Mouse (Mus musculus): ENCODE results near the gene Gm10715.
"Not testable (repeated sequence)": the region's sequence is repeated elsewhere in the genome, so short reads cannot be mapped to it uniquely, and the experiment has no call there.

DNA sequence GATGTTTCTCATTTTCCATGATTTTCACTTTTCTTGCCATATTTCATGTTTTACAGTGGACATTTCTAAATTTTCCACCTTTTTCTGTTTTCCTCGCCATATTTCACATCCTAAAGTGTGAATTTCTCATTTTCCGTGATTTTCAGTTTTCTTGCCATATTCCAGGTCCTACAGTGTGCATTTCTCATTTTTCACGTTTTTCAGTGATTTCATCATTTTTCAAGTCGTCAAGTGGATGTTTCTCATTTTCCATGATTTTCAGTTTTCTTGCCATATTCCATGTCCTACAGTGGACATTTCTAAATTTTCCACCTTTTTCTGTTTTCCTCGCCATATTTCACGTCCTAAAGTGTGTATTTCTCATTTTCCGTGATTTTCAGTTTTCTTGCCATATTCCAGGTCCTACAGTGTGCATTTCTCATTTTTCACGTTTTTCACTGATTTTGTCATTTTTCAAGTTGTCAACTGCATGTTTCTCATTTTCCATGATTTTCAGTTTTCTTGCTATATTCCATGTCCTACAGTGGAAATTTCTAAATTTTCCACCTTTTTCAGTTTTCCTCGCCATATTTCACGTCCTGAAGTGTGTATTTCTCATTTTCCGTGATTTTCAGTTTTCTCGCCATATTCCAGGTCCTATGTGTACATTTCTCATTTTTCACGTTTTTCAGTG, 13.2 kb upstream of the Gm10715 start, which contains the start of gene Gm10718:
- not testable (repeated sequence) for TF ChIP-seq CTCF (conservative IDR thresholded peaks at IDR 0.05; ENCODE audit: low read length); NANOG (IDR thresholded peaks at IDR 0.05; ENCODE audit: borderline replicate concordance, low read length); POU5F1 (IDR thresholded peaks at IDR 0.05; ENCODE audit: borderline replicate concordance, low read length)
